Mouse (Mus musculus) embryo, embryonic 9.5 days (tissue): ENCODE data around the gene Efna4.

Experiments used
- DNase-seq: peaks from one replicate; pipeline ENCODE4 v3.0.0-alpha.2; 2017; ENCODE audit errors: extremely low spot score

The Efna4 gene

DNA sequence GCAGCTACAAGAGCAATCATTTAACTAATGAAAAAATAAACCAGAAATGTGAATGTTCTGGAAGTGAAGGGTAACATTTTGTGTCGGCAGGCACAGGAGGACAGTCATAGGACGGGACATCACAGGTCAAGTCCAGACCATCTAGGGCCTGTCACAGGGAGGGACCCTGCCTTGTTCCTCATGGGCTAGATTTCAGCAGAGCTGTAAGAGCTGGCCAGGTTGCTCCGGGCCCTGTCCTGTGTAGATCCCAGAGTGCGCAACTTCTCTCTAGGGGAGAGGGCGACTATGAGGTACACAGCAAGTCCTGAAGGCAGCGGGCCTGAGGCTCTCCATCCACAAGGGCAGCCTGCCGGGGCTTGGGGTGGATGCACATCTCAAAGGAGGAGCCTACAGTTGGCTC, 23.8 kb upstream of the Efna4 start, which contains the start of gene Dcst2:
Gene Dcst2, plus strand, starts transcription at position 301 of the 400 bp plus-strand sequence.
- DNase-seq: no peak

- no peak for DNase-seq
Measured at GRCm38 (mm10) chr3:89360237-89360636, 22.4 kb upstream of the Efna4 start.

DNA sequence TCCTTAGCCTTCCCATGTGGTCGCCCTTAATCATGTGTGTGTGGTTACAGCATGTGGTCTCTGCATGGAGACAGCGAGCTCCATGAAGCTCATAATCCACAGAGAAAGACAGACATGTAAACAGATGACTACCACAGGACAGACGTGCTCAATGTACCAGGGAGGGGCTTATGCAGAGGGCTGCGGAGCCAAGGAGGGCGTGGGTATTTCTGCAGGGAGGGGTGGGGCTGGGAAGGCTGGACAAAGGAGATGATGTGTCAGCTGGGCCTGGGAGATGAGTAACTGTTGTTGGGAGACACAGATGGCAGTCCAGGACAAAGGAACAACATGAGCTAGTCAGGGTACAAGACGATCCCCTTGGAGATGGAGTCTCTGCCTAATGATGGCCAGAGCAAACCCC, 21.8 kb upstream of the Efna4 start:
- no peak for DNase-seq

DNA sequence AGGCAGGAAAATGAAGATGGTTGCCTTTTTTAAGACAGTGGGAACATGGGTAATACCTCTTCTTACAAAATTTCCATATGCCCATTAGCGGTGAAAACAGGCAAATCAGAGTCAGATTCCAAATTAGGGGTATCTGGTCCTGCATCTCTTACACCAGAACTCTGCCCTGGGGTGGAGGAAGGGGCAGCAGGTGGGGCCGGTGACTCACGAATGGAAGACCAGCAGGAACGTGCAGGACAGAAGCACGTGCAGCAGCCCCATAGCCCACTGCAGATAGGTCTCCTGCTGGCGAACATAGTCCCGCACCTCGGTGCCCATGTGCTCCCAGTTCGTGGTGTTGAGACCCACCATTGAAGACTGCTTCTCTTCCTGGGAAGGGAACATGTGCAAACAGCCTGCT, 18.2 kb upstream of the Efna4 start:
- DNase-seq: no peak

DNA sequence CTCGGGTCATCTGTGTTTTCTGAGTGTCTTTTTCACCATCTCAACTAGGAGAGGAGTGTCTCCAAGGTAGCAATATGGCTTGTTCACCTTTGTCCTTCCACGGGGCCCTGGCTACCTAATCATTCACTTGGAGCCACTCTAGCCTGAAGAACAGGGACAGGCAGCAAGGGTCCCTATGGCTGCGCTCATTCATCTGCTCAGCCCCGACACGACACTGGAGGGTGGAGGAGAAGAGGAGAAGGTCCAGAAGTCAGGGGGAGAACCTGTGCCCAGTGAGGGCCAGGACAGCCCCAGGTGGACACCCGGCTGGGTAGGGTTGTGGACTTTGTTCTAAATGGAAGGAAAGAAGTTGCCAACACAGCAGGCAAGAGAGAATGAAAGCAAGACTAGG, 17.7 kb upstream of the Efna4 start:
- no peak for DNase-seq

DNA sequence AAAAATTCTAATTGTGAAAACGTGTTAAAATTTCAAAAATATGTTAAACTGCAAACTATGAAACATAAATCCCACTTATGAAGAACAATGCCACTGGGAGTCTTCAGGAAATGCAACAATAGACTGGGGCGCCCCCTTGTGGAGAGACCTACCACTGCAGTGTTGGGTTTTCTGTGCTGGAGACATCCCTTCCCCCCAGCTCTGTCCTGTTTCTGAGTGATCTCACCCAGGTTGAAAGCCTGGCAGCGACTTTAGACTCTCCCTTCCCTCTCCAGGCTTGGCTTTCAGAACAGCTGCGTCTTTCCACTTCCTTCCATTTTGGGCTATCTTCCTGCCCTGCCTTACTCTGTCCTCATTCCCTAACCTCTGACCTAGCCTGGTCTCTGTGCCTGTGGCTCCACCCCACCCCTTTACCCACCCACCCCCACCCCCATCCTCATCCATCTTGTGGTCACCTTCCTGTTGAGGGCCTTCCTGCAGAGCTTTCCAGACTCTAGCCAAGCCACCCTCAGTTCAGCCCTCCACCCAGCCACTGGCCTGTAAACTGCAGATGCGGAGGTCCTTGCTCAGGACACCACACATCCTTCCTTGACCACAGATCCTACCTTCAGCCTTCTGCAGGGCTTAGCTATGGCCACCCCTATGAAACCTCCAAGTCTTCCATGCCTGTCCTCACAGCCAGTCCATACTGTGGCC, 17.1 kb upstream of the Efna4 start:
- DNase-seq: peak; percentile 85

DNA sequence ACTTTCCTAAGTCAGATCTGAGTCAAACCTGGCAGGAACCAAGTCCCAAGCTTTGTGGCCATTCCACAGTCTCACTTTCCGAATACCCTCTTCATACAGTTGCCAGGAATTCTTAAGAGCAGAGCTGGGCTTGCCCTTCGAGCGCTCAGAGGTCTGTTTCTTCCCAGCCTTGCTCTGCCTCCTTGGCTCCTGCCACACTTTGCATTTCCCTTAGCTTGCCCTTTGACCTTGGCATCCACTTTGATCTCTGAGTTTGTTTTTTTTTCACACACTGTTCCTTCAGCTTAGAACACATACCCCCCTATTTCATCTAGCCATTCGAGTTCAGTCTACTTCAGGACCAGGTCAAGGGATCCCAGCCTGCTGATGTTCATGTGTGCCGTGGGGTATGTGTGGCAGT, 13.4 kb upstream of the Efna4 start:
- DNase-seq: no peak

- peak; percentile 95 for DNase-seq
Measured at GRCm38 (mm10) chr3:89349869-89350501, 12.2 kb upstream of the Efna4 start, which contains the start of gene Adam15. Adam15 (minus strand) TSS chr3:89349996.

DNA sequence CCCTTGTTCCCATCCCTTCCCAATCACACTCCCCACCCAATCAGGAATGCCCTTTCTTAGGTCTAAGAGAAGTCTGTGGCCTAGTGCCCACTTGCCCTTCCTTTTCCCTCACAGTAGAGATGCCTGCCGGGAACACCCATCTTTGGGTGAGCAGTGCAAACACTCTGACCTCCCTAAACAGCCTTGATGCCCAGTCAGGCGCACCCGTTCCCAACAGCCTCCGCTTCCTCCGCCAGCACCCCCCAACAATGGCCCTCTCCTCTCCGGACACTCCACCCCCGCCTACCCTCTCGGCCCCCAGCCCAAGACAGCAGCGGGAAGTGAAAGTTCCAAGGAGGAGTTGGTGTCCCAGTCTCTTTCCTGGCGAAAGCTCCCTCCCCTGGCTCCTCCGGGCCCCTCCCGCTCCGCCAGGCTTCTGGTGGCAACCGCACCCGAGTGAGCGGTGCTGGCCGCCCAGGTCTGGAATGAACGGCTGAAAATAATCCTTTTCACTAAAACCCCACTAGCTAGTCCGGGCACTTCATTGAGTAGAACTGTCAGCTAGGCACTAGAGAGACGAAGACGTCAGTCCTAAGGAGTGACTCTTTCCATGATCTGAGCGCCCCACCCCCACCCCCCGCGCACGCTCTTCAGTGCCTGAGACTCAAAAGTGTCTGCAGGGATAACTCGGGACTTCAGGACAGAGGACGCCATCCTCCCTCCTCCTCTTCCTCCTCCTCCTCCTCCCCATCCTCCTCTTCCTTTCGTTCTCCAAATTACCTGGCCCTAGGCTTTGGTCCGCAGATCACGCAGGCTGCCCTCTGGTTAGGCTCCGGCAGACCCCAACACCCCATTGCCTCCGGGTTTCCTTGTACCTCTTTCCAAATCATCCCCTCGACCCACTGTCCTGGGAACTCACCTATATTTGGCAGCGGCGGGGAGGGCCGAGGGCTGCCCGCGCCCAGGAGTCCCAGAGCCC, 11.4 kb upstream of the Efna4 start:
- peak; percentile 30 for DNase-seq

DNA sequence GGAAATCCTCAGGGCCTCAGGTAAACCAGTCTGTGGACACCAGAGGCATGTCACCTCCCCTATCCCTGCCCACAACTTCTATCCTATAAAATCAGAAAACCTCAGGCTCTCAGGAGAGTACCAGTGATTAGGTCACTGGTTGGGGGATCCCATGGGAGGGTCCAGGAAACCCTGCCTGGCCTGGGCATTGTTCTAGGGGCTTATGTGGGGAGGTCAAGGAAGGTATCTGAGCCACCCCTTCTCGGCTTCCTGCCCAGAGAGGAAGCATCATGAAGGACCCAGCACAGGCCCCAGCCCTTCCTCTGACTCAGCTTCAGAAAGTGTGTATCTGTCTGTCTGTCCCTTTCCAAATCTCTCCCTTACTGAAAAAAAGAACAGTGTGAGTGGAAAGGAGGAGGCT, 10.1 kb upstream of the Efna4 start:
- DNase-seq: no peak

- no peak for DNase-seq
Measured at GRCm38 (mm10) chr3:89346815-89347540, 9.2 kb upstream of the Efna4 start.

- DNase-seq: no peak
Measured at GRCm38 (mm10) chr3:89343279-89343678, 5.5 kb upstream of the Efna4 start.

- DNase-seq: no peak
Measured at GRCm38 (mm10) chr3:89341794-89342193, 4.0 kb upstream of the Efna4 start.

GRCm38 (mm10) chr3:89340465-89340864, 2.6 kb upstream of the Efna4 start:
- DNase-seq: peak; percentile 91

DNA sequence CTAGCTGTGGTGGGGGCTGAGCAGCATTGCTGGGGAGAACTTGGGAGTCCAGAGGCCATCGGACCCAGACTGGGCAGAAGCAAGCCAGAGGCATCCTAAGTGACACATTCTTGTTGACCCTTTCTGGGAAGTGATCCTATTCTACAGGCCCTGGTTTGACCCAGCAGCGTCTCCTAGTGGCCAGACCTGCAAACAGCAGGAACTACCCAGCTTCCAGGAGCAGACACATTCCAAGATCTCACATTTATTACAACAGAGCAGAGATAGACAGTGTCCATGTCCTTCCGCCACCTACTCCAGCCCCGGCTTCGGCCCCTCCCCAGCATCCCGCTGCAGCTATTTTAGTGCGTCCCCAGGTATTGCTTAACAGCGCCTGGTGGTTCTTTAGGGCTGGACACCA, 1.6 kb upstream of the Efna4 start:
- peak; percentile 88 for DNase-seq

- peak; percentile 20 for DNase-seq
Measured at GRCm38 (mm10) chr3:89337062-89337720, 637 bp downstream of the Efna4 start.

DNA sequence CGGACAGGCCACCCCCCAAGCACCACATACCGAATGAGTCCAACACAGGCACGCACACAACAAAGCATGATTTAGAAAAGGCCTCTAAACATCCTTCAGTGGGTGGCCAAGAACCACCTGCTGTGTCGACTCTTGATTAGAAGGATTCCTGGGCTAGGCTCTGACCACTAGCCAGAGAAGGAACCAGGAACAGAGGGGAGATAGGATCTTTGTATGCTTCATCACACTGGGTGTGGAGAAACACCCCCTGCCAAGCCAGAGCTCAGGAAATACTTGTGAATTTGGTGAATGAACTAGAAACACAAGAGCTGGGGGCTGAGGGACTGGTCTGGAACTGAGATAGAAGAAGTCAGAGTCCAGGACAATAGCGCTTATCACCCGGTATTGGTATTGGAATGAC, 1.3 kb downstream of the Efna4 start:
- peak; percentile 27 for DNase-seq

- DNase-seq: no peak
Measured at GRCm38 (mm10) chr3:89333053-89333452, 4.8 kb downstream of the Efna4 start.

DNA sequence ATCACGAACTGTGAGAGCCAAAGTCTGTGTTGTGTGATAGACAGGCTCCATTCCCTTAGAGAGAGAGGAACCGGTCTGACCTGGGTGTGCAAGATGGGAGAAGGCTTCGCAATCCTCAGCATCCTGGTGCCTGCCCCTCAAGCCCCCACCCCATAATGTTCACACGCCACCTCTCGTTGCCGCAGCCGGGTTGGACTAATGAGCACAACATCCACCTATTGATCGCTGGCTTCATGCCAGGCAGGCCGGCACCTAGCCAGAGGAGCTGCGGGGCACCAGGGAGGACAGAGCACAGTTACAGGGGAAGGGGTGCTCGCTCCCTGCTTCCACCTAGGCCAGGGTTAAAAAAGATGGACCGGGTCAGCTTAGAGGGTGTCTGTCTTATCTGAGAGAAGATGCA, 5.4 kb downstream of the Efna4 start:
- no peak for DNase-seq

- peak; percentile 22 for DNase-seq
Measured at GRCm38 (mm10) chr3:89332013-89332412, 5.8 kb downstream of the Efna4 start.

GRCm38 (mm10) chr3:89331561-89331960, 6.3 kb downstream of the Efna4 start:
- no peak for DNase-seq
